Mouse (Mus musculus): ENCODE results near the gene Casc1. TPM values are rescaled to one million over a fixed set of nuclear protein-coding genes. Genes with fewer than 3 reads are reported as not detected.
A peak's percentile ranks its signal among the peaks of the same experiment; 100 is the strongest.

Gene Casc1
- polyA plus RNA-seq, 1 experiment: 4.5 TPM

GRCm38 (mm10) chr6:145242521-145242920 is 31.7 kb upstream of the Casc1 start:
- H3K4me3 ChIP-seq (replicated peaks; ENCODE audit: extremely low read depth, low read depth, low read length): no peak overlapping the region
- TF ChIP-seq POLR2A (IDR thresholded peaks at IDR 0.05; ENCODE audit: borderline replicate concordance, extremely low read depth, low read depth, low read length) (no peak), CTCF (IDR thresholded peaks at IDR 0.05; ENCODE audit: insufficient read depth, low read length) (no peak)
- no peaks in the 10 kb centered on the region; the same call in 1 of the 2 replicates for H3K4me1 ChIP-seq (ENCODE audit: control insufficient read depth, insufficient read depth, low read length)
- WGBS: 14% methylated on average over 1 of the region's 1 CpGs
- no peak for DNase-seq

GRCm38 (mm10) chr6:145240285-145240684 is 29.5 kb upstream of the Casc1 start:
- H3K4me1 ChIP-seq (ENCODE audit: control insufficient read depth, insufficient read depth, low read length): no peaks in the 10 kb centered on the region
- no peak for DNase-seq
- H3K4me3 ChIP-seq (replicated peaks; ENCODE audit: extremely low read depth, low read depth, low read length): no peak overlapping the region
- TF ChIP-seq POLR2A (IDR thresholded peaks at IDR 0.05; ENCODE audit: borderline replicate concordance, extremely low read depth, low read depth, low read length) (no peak), CTCF (IDR thresholded peaks at IDR 0.05; ENCODE audit: insufficient read depth, low read length) (no peak)
- 76% methylated on average over 6 of the region's 6 CpGs for WGBS

GRCm38 (mm10) chr6:145237148-145237547 is 26.3 kb upstream of the Casc1 start:
- 44% methylated on average over 4 of the region's 4 CpGs for WGBS
- no peaks in the 10 kb centered on the region for H3K4me1 ChIP-seq (ENCODE audit: control insufficient read depth, insufficient read depth, low read length)
- H3K4me3 ChIP-seq (replicated peaks; ENCODE audit: extremely low read depth, low read depth, low read length): no peak overlapping the region
- no peak for DNase-seq
- TF ChIP-seq POLR2A (IDR thresholded peaks at IDR 0.05; ENCODE audit: borderline replicate concordance, extremely low read depth, low read depth, low read length): no peak
- no peak for TF ChIP-seq CTCF (IDR thresholded peaks at IDR 0.05; ENCODE audit: insufficient read depth, low read length)

GRCm38 (mm10) chr6:145235367-145235766 is 24.6 kb upstream of the Casc1 start:
- DNase-seq: no peak
- no peaks in the 10 kb centered on the region for H3K4me1 ChIP-seq (ENCODE audit: control insufficient read depth, insufficient read depth, low read length)
- 77% methylated on average over 6 of the region's 6 CpGs for WGBS
- no peak overlapping the region for H3K4me3 ChIP-seq (replicated peaks; ENCODE audit: extremely low read depth, low read depth, low read length)
- TF ChIP-seq POLR2A (IDR thresholded peaks at IDR 0.05; ENCODE audit: borderline replicate concordance, extremely low read depth, low read depth, low read length) (no peak), CTCF (IDR thresholded peaks at IDR 0.05; ENCODE audit: insufficient read depth, low read length) (no peak)

- no peak for DNase-seq
- no peaks in the 10 kb centered on the region for H3K4me1 ChIP-seq (ENCODE audit: control insufficient read depth, insufficient read depth, low read length)
- 65% methylated on average over 1 of the region's 1 CpGs for WGBS
- no peak for TF ChIP-seq CTCF (IDR thresholded peaks at IDR 0.05; ENCODE audit: insufficient read depth, low read length)
- TF ChIP-seq POLR2A (IDR thresholded peaks at IDR 0.05; ENCODE audit: borderline replicate concordance, extremely low read depth, low read depth, low read length): no peak
- H3K4me3 ChIP-seq (replicated peaks; ENCODE audit: extremely low read depth, low read depth, low read length): no peak overlapping the region
These were observed 23.6 kb upstream of the Casc1 start for GRCm38 (mm10) chr6:145234391-145234790.

GRCm38 (mm10) chr6:145226296-145226695 is 15.5 kb upstream of the Casc1 start:
- TF ChIP-seq POLR2A (IDR thresholded peaks at IDR 0.05; ENCODE audit: borderline replicate concordance, extremely low read depth, low read depth, low read length): no peak
- no peak for TF ChIP-seq CTCF (IDR thresholded peaks at IDR 0.05; ENCODE audit: insufficient read depth, low read length)
- DNase-seq: no peak
- Histone ChIP-seq H3K4me1 (ENCODE audit: control insufficient read depth, insufficient read depth, low read length) (no peaks in the 10 kb centered on the region), H3K4me3 (replicated peaks; ENCODE audit: extremely low read depth, low read depth, low read length) (no peak overlapping the region)
- 74% methylated on average over 3 of the region's 3 CpGs for WGBS

GRCm38 (mm10) chr6:145224246-145224645 is 13.4 kb upstream of the Casc1 start:
- no peak for TF ChIP-seq POLR2A (IDR thresholded peaks at IDR 0.05; ENCODE audit: borderline replicate concordance, extremely low read depth, low read depth, low read length)
- TF ChIP-seq CTCF (IDR thresholded peaks at IDR 0.05; ENCODE audit: insufficient read depth, low read length): no peak

GRCm38 (mm10) chr6:145215826-145216225 is 5.0 kb upstream of the Casc1 start:
- WGBS: 83% methylated on average over 3 of the region's 3 CpGs
- no peak for TF ChIP-seq POLR2A (IDR thresholded peaks at IDR 0.05; ENCODE audit: borderline replicate concordance, extremely low read depth, low read depth, low read length)
- no peak for TF ChIP-seq CTCF (IDR thresholded peaks at IDR 0.05; ENCODE audit: insufficient read depth, low read length)
- DNase-seq: no peak
- Histone ChIP-seq H3K4me3 (replicated peaks; ENCODE audit: extremely low read depth, low read depth, low read length) (no peak overlapping the region), H3K4me1 (ENCODE audit: control insufficient read depth, insufficient read depth, low read length) (no peaks in the 10 kb centered on the region; the same call in 1 of the 2 replicates)

More at GRCm38 (mm10) chr6:145224246-145224645, 13.4 kb upstream of the Casc1 start:
- no peak for DNase-seq
- Histone ChIP-seq H3K4me3 (replicated peaks; ENCODE audit: extremely low read depth, low read depth, low read length) (no peak overlapping the region), H3K4me1 (ENCODE audit: control insufficient read depth, insufficient read depth, low read length) (no peaks in the 10 kb centered on the region)
- 89% methylated on average over 6 of the region's 6 CpGs for WGBS

GRCm38 (mm10) chr6:145213916-145214315 is 3.1 kb upstream of the Casc1 start:
- TF ChIP-seq POLR2A (IDR thresholded peaks at IDR 0.05; ENCODE audit: borderline replicate concordance, extremely low read depth, low read depth, low read length): no peak
- no peak for TF ChIP-seq CTCF (IDR thresholded peaks at IDR 0.05; ENCODE audit: insufficient read depth, low read length)
- no peak for DNase-seq
- WGBS: 66% methylated on average over 2 of the region's 2 CpGs
- Histone ChIP-seq H3K4me1 (ENCODE audit: control insufficient read depth, insufficient read depth, low read length) (no peaks in the 10 kb centered on the region; the same call in 1 of the 2 replicates), H3K4me3 (replicated peaks; ENCODE audit: extremely low read depth, low read depth, low read length) (no peak overlapping the region)

- no peak for DNase-seq
- Histone ChIP-seq H3K4me1 (ENCODE audit: control insufficient read depth, insufficient read depth, low read length) (no peaks in the 10 kb centered on the region; the same call in 1 of the 2 replicates), H3K4me3 (replicated peaks; ENCODE audit: extremely low read depth, low read depth, low read length) (peak overlapping the region; percentile 80)
- TF ChIP-seq POLR2A (IDR thresholded peaks at IDR 0.05; ENCODE audit: borderline replicate concordance, extremely low read depth, low read depth, low read length): no peak
- TF ChIP-seq CTCF (IDR thresholded peaks at IDR 0.05; ENCODE audit: insufficient read depth, low read length): no peak
- WGBS: 3% methylated on average over 21 of the region's 21 CpGs
These were observed 836 bp upstream of the Casc1 start for GRCm38 (mm10) chr6:145211376-145212305.

All from lung, adult 2 months (tissue).